ENCODE assay signal across 21 mouse cellular contexts in the genomic region with DNA sequence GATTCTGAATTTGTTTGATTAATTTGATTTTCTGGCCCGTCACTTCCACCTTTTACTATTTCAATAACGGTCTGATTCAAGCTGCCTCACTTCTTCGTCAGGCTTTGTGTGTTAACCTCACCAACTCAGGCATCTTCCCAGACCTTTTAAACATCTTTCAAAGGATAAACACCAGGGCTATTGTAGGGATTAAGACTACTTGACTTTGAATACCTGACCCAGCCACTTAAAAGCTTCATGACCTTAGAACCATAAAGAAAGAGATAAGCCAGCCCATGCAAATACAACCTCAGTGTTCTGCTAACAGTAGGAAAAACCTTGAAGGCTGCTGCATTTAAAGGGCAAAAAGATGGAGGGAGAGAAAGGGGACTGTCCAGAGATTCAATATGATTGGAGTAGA.
DNase-seq lines count a peak whose midpoint lies in the region; TF ChIP-seq lines count a peak whose summit lies in the region.
"Had no signal": no experiment of that assay in that cellular context is flagged by ENCODE, and none has a peak within 500 bp of the region (broad histone marks: within the 10 kb centered on the region; RNA-seq: fewer than 3 reads in every experiment).

No protein-coding gene starts in this region.

- no peaks in the 10 kb centered on the region for H3K4me1 ChIP-seq in ES-E14 (ENCODE audit: control insufficient read depth in 2 of 2, insufficient read depth in 2 of 2, low read length in 2 of 2, poor library complexity in 1 of 2)
- H3K4me1 ChIP-seq: embryonic facial prominence, embryonic 13.5 days; embryonic facial prominence, embryonic 15.5 days had no signal

- H3K27ac ChIP-seq in ES-E14 (ENCODE audit: insufficient read depth, low read depth, low read length, poor library complexity, severe bottlenecking) = no peak overlapping the region
- H3K27ac ChIP-seq: embryonic facial prominence, embryonic 13.5 days; embryonic facial prominence, embryonic 15.5 days; forebrain, embryonic 10.5 days; forebrain, embryonic 12.5 days had no signal

- no peak overlapping the region for H3K4me3 ChIP-seq in ES-E14 (ENCODE audit: insufficient read depth in 1 of 2, low read depth in 1 of 2, low read length in 2 of 2, poor library complexity in 1 of 2, severe bottlenecking in 1 of 2)
- H3K4me3 ChIP-seq: embryonic facial prominence, embryonic 13.5 days; embryonic facial prominence, embryonic 15.5 days; erythroblast, embryonic 14.5 days; forebrain, embryonic 10.5 days; forebrain, embryonic 12.5 days had no signal

- H3K36me3 ChIP-seq in ES-E14 (ENCODE audit: control insufficient read depth, insufficient read depth, low read length, poor library complexity, severe bottlenecking) = no peaks in the 10 kb centered on the region
- H3K36me3 ChIP-seq: embryonic facial prominence, embryonic 13.5 days; embryonic facial prominence, embryonic 15.5 days; forebrain, embryonic 10.5 days; forebrain, embryonic 12.5 days had no signal

- H3K9ac ChIP-seq in ES-E14 (ENCODE audit: insufficient read depth, low read depth, low read length, poor library complexity, severe bottlenecking) = no peak overlapping the region
- H3K9ac ChIP-seq: embryonic facial prominence, embryonic 13.5 days; embryonic facial prominence, embryonic 15.5 days; forebrain, embryonic 12.5 days had no signal

- in situ Hi-C loops in ES-E14 (cut with MboI; ENCODE audit: low sequenced_read_pairs in 2 of 2, unreplicated experiment in 2 of 2) = no loop called here

- DNase-seq in heart, adult 11 months = peak; percentile 14
- no peak for DNase-seq in heart, postnatal 4 days
- DNase-seq in ES-E14 (ENCODE audit: low read depth, low spot score) (peak; percentile 22), ZHBTc4 (ENCODE audit: low read depth, low spot score) (peak; percentile 65)
- DNase-seq in thymus, postnatal 4 days = no peak
- no peak for DNase-seq in cerebellum, adult 8-10 months
- DNase-seq: adrenal gland, adult 2 months; adrenal gland, postnatal 10 days; adrenal gland, postnatal 25 days; B cell, adult 2 months; cerebellum, adult 11 months; cerebellum, adult 2 months; cerebellum, adult 9-11 months; cerebellum, postnatal 14 days; cerebellum, postnatal 36 days; embryo, embryonic 11 days had no signal

- H3K9me3 ChIP-seq in ES-E14 (ENCODE audit: control insufficient read depth, insufficient read depth, low read depth, low read length) = no peaks in the 10 kb centered on the region
- H3K9me3 ChIP-seq: embryonic facial prominence, embryonic 13.5 days; embryonic facial prominence, embryonic 15.5 days; forebrain, embryonic 10.5 days; forebrain, embryonic 12.5 days had no signal

TF ChIP-seq in ES-E14, 5 proteins besides CTCF, POLR2A, EP300 and RAD21:
- TF ChIP-seq ZNF384 (IDR thresholded peaks at IDR 0.05; ENCODE audit: low read depth, low read length) (no peak), MAFK (IDR thresholded peaks at IDR 0.05; ENCODE audit: insufficient read depth, low read depth, low read length) (no peak), HCFC1 (IDR thresholded peaks at IDR 0.05; ENCODE audit: borderline replicate concordance, insufficient read depth, low read length) (no peak), CHD2 (IDR thresholded peaks at IDR 0.05; ENCODE audit: low read depth, low read length) (no peak), ZC3H11A (IDR thresholded peaks at IDR 0.05; ENCODE audit: borderline replicate concordance, low read depth, low read length) (no peak)
TF ChIP-seq in ES-E14: peak in this region for 0.

Comparison
In these comparisons a context has a peak if more than half of its experiments do, and no peak if none do; other contexts are left out.
1. DNase-seq: peak in heart, adult 11 months (single experiment), ES-E14 (single experiment) and ZHBTc4 (single experiment); none in heart, postnatal 4 days (single experiment), thymus, postnatal 4 days (single experiment) and cerebellum, adult 8-10 months (single experiment).